Mouse (Mus musculus) splenic B cell, adult 2 months (primary cell): ENCODE results near the gene Atp8b3.

Experiments used
- DNase-seq: peaks from one replicate; pipeline ENCODE4 v3.0.0-alpha.2; 2011; ENCODE audit warnings: low read depth, low spot score
- H3K27me3 ChIP-seq: 2 replicates; pipeline ENCODE4 v1.6.1; 2012; ENCODE audit warnings: mild to moderate bottlenecking, low read length, moderate library complexity, mixed read lengths; ENCODE audit not compliant: control insufficient read depth, poor library complexity, insufficient read depth, severe bottlenecking
- H3K36me3 ChIP-seq: 2 replicates; pipeline ENCODE4 v1.6.1; 2012; ENCODE audit warnings: mild to moderate bottlenecking, low read length, moderate library complexity, mixed read lengths; ENCODE audit not compliant: control insufficient read depth, poor library complexity, insufficient read depth, severe bottlenecking

Gene Atp8b3

DNA sequence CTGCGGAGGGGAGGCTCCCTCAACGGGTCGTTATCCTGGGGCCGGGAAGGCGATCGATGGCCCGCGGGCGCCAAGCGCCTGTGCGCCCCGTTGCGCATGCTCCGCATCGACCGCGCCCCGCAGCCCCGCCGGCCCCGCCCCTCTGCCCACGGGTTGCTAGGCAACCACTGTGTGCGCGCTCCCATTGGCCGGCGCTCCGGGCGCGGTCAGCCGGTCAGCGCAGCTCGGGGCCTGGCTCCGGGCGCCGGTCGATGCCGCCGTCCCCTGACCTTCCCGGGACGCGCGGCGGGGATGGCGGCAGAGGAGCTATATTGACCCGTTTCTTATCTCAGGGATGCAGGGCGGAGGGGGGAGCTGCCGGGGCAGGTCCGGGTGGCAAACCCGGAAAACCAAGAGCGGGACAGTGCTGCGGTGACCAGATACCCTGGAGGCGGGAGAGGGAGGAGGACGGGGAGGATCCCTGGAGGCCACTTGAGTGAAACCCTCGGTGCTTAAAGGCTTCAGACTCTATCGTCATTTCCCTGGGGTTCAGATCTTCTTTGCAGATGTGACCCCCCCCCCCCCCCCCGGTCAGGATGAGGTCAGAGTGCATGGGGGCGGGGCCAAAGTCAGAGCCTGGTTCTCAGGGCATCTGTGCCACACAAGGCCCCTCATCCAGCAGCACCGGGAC, 63.5 kb downstream of the Atp8b3 start:
- peak; percentile 89 for DNase-seq
- no peaks in the 10 kb centered on the region for H3K27me3 ChIP-seq
- H3K36me3 ChIP-seq = no peaks in the 10 kb centered on the region
